Mouse (Mus musculus) forebrain, postnatal 0 days (tissue): Measurements from ENCODE around the gene Prss57. TPM values are rescaled to one million over a fixed set of nuclear protein-coding genes. Genes with fewer than 3 reads are reported as not detected.

Source experiments
- ATAC-seq: fragments of 200-750 bp; cut with Nextera tagmentation; 2 replicates; pipeline ENCODE4 v1.8.0; 2017; ENCODE audit warnings: mild to moderate bottlenecking, moderate library complexity
- DNase-seq: peaks from one replicate; pipeline ENCODE4 v3.0.0-alpha.2; 2015
- H3K27ac ChIP-seq: fragments of 300-500 bp; sonication (generic); 2 replicates; pipeline ENCODE4 v1.5.1; 2014; ENCODE audit warnings: low read depth, mild to moderate bottlenecking, antibody characterized with exemption, low read length, moderate library complexity, mixed read lengths
- H3K27me3 ChIP-seq: fragments of 300-500 bp; sonication (generic); 2 replicates; pipeline ENCODE4 v1.6.1; 2014; ENCODE audit warnings: mild to moderate bottlenecking, low read length, mixed read lengths; ENCODE audit not compliant: insufficient read depth
- H3K36me3 ChIP-seq: fragments of 300-500 bp; sonication (generic); 2 replicates; pipeline ENCODE4 v1.6.1; 2014; ENCODE audit warnings: mild to moderate bottlenecking, moderate library complexity; ENCODE audit not compliant: insufficient read depth
- H3K4me1 ChIP-seq: fragments of 300-500 bp; sonication (generic); 2 replicates; pipeline ENCODE4 v1.6.1; 2014; ENCODE audit warnings: antibody characterized with exemption; ENCODE audit not compliant: insufficient read depth
- H3K4me2 ChIP-seq: fragments of 300-500 bp; sonication (generic); 2 replicates; pipeline ENCODE4 v1.6.1; 2014; ENCODE audit warnings: low read depth, mild to moderate bottlenecking, moderate library complexity
- H3K4me3 ChIP-seq: fragments of 300-500 bp; sonication (generic); 2 replicates; pipeline ENCODE4 v1.5.1; 2014; ENCODE audit warnings: low read depth, low read length, mixed read lengths
- H3K9ac ChIP-seq: fragments of 300-500 bp; sonication (generic); 2 replicates; pipeline ENCODE4 v1.6.1; 2014; ENCODE audit warnings: mild to moderate bottlenecking
- H3K9me3 ChIP-seq: fragments of 300-500 bp; sonication (generic); 2 replicates; pipeline ENCODE4 v1.6.1; 2016; ENCODE audit warnings: low read length
- CTCF ChIP-seq: sonication (generic); IDR thresholded peaks from 2 replicates; pipeline ENCODE4 v1.5.1; 2016; ENCODE audit warnings: antibody characterized with exemption, control low read depth, low read depth
- WGBS: fragments of 180-500 bp; shearing (Covaris S2); extraction: QIAGEN DNeasy Blood & Tissue Kit; methylation state at CpG from one replicate; pipeline ENCODE4 v1.1.7; 2014; 5-methylcytosine and 5-hydroxymethylcytosine counted together
- polyA plus RNA-seq: library from polyadenylated mRNA; unstranded; fragments of >200 nt; fragmentation: Nextera tagmentation; extraction: Ambion mirVana; gene quantifications from 2 replicates; pipeline ENCODE4 v1.2.1, GENCODE M21; 2015
- total RNA-seq: library from RNA; depleted of rRNA; stranded (reverse); fragments of >200 nt; gene quantifications from 2 replicates; pipeline ENCODE4 v1.2.3, GENCODE M21; 2014

Prss57 gene
- total and polyA plus RNA-seq, 2 experiments from 2014 or later: 0.35 TPM; not detected in 1

DNA sequence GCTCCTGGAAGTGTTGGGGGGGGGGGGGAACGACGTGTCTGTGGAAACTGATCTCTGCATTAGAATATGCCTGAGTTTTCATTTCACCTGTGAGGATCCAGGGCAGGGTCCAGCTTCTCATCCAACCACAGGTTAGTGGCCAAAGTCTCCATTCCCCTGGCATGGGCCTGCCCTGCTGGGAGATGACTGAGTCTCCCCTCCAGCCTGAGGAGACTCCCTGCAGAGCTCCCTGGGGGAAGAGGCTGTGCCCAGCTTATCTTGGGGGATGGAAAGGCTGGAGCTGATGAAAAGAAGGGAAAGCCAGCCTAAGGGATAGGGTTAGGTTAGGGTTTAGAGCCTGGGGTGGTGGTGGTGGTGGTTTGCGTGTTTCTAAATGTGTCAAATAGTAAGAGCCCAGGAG lies 11.1 kb upstream of the Prss57 start:
- WGBS: 30% methylated on average over 3 of the region's 3 CpGs
- Histone ChIP-seq H3K9me3 (no peaks in the 10 kb centered on the region), H3K36me3 (no peaks in the 10 kb centered on the region; the same call in 1 of the 2 replicates), H3K9ac (no peak overlapping the region), H3K4me1 (peaks cover 36% of the 10 kb centered on the region), H3K27ac (peak overlapping the region; percentile 45; the same call in 1 of the 2 replicates), H3K4me2 (no peak overlapping the region), H3K27me3 (no peaks in the 10 kb centered on the region), H3K4me3 (no peak overlapping the region)
- no peak for TF ChIP-seq CTCF
- ATAC-seq: no peak
- no peak for DNase-seq

- peaks cover 40% of the 10 kb centered on the region for H3K4me1 ChIP-seq
- H3K4me2 ChIP-seq: no peak overlapping the region
- H3K27me3 ChIP-seq: no peaks in the 10 kb centered on the region
- DNase-seq (no peak), ATAC-seq (no peak)
- H3K27ac ChIP-seq: no peak overlapping the region
- WGBS: 70% methylated on average over 11 of the region's 11 CpGs
- no peak overlapping the region for H3K4me3 ChIP-seq
- no peaks in the 10 kb centered on the region for H3K9me3 ChIP-seq
- H3K36me3 ChIP-seq: no peaks in the 10 kb centered on the region
- H3K9ac ChIP-seq: no peak overlapping the region
- no peak for TF ChIP-seq CTCF
Measured at GRCm38 (mm10) chr10:79800508-79800907, 9.7 kb upstream of the Prss57 start.

DNA sequence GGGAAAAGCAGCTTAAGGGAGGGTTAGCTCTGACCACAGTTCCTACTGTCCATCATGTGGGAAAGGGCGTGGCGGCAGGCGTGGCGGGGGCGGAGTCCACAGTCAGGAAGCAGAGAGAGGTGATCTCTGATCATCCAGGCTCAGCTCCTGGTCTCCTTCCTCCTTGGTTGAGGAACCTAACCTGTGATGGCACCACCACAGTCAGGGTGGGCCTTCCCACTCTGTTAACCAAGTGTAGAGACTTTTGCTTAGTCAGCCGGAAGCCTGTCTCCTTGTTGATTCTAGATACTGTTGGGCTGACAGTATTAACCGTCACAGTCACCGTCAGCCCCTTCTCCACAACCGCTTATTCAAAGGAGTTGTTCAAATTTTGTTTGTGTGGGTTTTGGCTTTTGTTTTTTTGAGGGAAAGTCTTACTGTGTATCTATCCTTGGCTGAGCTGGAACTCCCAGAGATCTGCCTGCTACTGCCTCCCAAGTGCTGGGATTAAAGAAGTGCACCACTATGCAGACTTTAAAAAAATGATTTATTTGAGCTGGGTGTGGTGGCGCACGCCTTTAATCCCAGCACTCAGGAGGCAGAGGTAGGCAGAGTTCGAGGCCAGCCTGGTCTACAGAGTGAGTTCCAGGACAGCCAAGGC lies 7.6 kb upstream of the Prss57 start:
- no peak for TF ChIP-seq CTCF
- Histone ChIP-seq H3K27me3 (no peaks in the 10 kb centered on the region), H3K4me3 (no peak overlapping the region), H3K27ac (no peak overlapping the region), H3K4me2 (no peak overlapping the region), H3K36me3 (no peaks in the 10 kb centered on the region), H3K9me3 (no peaks in the 10 kb centered on the region), H3K9ac (no peak overlapping the region), H3K4me1 (peaks cover 35% of the 10 kb centered on the region)
- no peak for ATAC-seq
- WGBS: 87% methylated on average over 12 of the region's 12 CpGs
- no peak for DNase-seq

DNA sequence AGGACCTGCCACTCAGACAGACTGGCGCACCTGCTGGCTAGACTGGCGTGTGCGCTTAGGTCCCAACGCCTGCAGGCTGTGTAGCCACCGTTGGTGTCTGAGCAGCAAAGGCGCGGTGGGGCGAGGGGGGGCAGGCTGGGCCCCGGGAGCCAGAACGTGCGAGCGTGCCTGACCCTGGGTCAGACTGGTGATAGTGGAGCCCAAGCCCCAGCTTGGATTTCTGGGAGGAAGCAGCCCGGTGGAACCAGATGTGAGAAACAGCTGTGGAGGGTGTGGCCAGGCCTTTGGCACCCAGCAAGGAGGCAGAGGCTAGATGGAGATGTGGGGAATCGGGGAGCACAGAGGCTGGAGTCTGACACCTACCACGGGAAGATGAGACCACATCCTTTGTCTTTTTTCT lies 6.6 kb upstream of the Prss57 start:
- WGBS: 62% methylated on average over 15 of the region's 15 CpGs
- Histone ChIP-seq H3K4me2 (peak overlapping the region; percentile 30; the same call in 1 of the 2 replicates), H3K9ac (no peak overlapping the region), H3K9me3 (no peaks in the 10 kb centered on the region), H3K4me1 (peaks cover 24% of the 10 kb centered on the region), H3K27ac (no peak overlapping the region), H3K27me3 (no peaks in the 10 kb centered on the region), H3K36me3 (no peaks in the 10 kb centered on the region), H3K4me3 (no peak overlapping the region)
- no peak for DNase-seq
- TF ChIP-seq CTCF: no peak
- ATAC-seq: no peak

DNA sequence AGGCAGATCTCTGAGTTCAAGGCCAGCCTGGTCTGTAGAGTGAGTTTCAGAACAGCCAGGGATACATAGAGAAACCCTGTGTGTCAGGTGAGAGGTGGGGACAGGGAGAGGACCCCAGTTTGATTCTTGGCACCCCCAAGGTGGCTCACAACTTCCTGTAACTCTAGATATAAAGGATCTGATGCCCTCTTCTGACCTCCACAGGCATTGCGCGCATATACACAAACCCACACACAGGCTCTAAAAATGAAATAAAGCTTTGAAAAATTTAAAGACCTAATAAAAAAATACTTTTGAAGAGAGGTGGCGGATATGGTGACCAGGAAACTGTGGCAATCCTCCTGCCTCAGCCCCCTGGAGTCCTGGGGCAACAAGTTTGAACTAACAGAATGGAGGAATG lies 5.1 kb upstream of the Prss57 start:
- 98% methylated on average over 3 of the region's 3 CpGs for WGBS
- Histone ChIP-seq H3K4me2 (no peak overlapping the region), H3K4me1 (peaks cover 15% of the 10 kb centered on the region; the same call in 1 of the 2 replicates), H3K4me3 (no peak overlapping the region), H3K27ac (no peak overlapping the region), H3K36me3 (no peaks in the 10 kb centered on the region), H3K9me3 (no peaks in the 10 kb centered on the region), H3K27me3 (no peaks in the 10 kb centered on the region), H3K9ac (no peak overlapping the region)
- ATAC-seq (no peak), DNase-seq (no peak)
- TF ChIP-seq CTCF: no peak

DNA sequence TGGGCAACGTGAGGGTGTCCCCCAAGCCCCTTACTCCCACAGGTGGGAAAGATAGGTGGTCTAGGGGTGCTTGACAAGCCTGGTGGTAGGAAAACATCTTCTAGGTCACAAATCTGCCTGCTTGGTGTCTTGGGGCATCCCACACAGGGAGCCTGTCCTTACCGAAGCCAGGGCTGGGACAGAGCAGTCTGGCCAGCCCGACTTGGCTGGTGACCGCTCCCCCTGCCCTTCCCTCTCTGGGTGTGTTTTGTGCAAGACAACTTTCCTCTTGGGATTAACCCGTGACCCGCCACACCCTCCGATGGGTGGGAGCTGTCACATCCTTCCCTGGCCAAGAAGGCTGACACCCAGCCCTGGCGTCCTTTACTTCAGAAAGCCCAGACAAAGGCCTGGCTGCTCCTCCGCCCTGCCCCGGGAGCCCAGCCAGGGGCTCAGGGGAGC lies 3.8 kb upstream of the Prss57 start:
- Histone ChIP-seq H3K4me3 (peak overlapping the region; percentile 92), H3K27ac (peak overlapping the region; percentile 94), H3K4me2 (peak overlapping the region; percentile 88), H3K4me1 (peaks cover 15% of the 10 kb centered on the region; the same call in 1 of the 2 replicates), H3K9ac (peak overlapping the region; percentile 98), H3K27me3 (no peaks in the 10 kb centered on the region), H3K36me3 (no peaks in the 10 kb centered on the region), H3K9me3 (no peaks in the 10 kb centered on the region)
- 2% methylated on average over 10 of the region's 10 CpGs for WGBS
- no peak for TF ChIP-seq CTCF
- ATAC-seq: no peak
- DNase-seq: no peak

DNA sequence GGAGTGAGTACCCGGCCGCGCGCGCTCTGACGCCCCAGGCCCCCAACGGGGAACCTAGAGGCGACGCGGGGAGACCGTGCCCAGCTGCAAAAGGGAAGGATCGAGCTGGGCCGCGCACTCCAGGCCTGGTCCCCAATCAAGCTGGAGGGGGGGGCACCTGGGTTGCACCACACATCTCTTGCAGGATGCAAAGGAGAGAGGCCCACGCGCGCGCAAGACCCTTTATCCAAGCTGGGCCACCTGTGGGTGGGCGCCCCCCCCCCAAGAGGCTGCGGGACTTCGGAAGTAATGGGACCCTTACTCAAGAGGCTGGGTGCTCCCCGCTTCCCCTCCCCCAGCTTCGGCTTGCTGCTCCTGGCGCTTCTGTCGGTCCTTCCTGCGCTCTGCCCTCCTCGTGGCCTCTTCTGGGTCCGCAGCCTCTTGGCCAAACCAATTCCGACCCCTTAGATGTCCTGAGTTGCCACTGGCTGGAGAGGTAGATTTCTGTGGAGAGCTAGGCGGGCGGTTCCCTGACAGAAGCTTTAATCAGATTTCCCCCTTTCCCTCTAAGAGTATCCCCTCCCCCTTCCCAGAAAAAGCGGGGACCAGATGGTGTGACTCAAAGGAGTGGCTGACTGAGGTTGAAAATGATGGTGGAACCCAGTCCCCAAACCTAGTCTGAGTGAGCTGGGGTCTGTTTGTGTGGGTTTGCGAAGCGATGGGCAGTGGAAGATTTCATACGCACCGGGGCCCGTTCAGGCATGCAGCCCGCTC lies 3.2 kb upstream of the Prss57 start:
- DNase-seq (peak; percentile 79), ATAC-seq (peak; percentile 69)
- Histone ChIP-seq H3K27ac (peak overlapping the region; percentile 94), H3K4me2 (peak overlapping the region; percentile 88), H3K4me3 (peak overlapping the region; percentile 92), H3K36me3 (no peaks in the 10 kb centered on the region), H3K4me1 (peaks cover 15% of the 10 kb centered on the region; the same call in 1 of the 2 replicates), H3K27me3 (no peaks in the 10 kb centered on the region), H3K9me3 (no peaks in the 10 kb centered on the region), H3K9ac (peak overlapping the region; percentile 98)
- WGBS: under 1% methylated on average over 37 of the region's 38 CpGs
- TF ChIP-seq CTCF: no peak
